Mouse (Mus musculus): ENCODE results near the gene Msi2.

DNA sequence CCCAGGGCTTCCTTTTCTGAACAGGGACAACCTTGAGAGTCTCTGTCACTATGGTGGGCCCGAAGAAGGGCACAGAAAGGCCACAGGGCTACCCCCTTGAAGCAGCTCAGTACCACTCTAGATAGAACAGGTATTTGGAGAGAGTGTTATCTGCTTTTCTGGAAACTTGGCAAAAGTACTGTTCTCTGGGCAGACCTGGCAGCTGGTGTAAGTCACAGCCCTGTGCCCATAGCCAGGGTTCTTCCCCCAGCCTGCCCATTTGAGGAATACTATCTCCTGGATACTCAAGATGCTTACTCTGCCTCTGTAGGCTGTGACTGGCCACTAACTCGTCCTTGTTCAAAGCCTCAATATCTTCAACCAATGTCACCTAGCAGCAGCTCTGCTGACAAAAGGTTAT lies 338.7 kb downstream of the Msi2 start:
- TF ChIP-seq POLR2A (IDR thresholded peaks at IDR 0.05; ENCODE audit: low read depth, low read length) (no peak), CTCF (IDR thresholded peaks at IDR 0.05; ENCODE audit: extremely low read depth, insufficient read depth, insufficient read length, insufficient replicate concordance) (no peak)
